Mouse (Mus musculus) thymus, adult 2 months (tissue): Measurements from ENCODE around the gene Atxn1l.

Experiments
- CTCF ChIP-seq: fragments of 200-500 bp; IDR thresholded peaks from 2 replicates; pipeline ENCODE4 v1.5.1; 2012; ENCODE audit warnings: mild to moderate bottlenecking, control low read depth, low read length, moderate library complexity, borderline replicate concordance; ENCODE audit not compliant: control insufficient read depth, poor library complexity, insufficient read depth; ENCODE audit errors: extremely low read depth
- POLR2A ChIP-seq: fragments of 200-500 bp; IDR thresholded peaks from 2 replicates; pipeline ENCODE4 v1.6.1; 2012; ENCODE audit warnings: mild to moderate bottlenecking, low read length, control low read depth, moderate library complexity; ENCODE audit not compliant: control insufficient read depth, poor library complexity, insufficient read depth; ENCODE audit errors: extremely low read depth

DNA sequence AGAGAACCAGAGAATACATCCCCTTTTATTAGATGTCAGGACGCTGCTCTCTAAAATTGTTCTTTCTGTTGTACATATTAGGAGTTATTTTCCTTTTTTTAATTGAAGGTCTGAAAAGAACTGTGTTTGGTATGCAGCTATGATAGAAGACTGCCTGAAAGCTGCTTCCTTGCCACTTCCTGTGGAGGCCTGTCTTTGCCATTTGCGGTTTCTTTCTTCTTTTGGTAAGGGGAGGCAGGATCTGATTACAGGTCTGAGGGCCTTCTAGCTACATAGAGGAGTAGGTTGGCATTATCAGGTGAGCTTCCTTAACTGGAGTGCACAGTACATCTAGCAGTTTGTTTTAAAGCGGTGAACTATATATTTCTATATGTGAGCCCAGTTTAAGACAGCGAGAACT is 29.6 kb downstream of the Atxn1l start:
- no peak for TF ChIP-seq CTCF
- TF ChIP-seq POLR2A: no peak
